Mouse (Mus musculus) left cerebral cortex, adult 18-20 months (tissue): ENCODE results near the gene Gata2. TPM values are rescaled to one million over a fixed set of nuclear protein-coding genes. Genes with fewer than 3 reads are reported as not detected.

Source experiments
- DNase-seq, 2 experiments: peaks; one replicate each; pipeline ENCODE4 v3.0.0; 2021 to 2022; ENCODE audit warnings: low spot score in 2 of 2, mixed read lengths in 1 of 2
- total RNA-seq, 2 experiments: library from RNA; stranded (reverse); gene quantifications; 2 replicates each; pipeline ENCODE4 v1.2.3; 2021

The Gata2 gene
- total RNA-seq, 2 experiments from 2014 or later: 6.1 to 6.8 TPM

DNA sequence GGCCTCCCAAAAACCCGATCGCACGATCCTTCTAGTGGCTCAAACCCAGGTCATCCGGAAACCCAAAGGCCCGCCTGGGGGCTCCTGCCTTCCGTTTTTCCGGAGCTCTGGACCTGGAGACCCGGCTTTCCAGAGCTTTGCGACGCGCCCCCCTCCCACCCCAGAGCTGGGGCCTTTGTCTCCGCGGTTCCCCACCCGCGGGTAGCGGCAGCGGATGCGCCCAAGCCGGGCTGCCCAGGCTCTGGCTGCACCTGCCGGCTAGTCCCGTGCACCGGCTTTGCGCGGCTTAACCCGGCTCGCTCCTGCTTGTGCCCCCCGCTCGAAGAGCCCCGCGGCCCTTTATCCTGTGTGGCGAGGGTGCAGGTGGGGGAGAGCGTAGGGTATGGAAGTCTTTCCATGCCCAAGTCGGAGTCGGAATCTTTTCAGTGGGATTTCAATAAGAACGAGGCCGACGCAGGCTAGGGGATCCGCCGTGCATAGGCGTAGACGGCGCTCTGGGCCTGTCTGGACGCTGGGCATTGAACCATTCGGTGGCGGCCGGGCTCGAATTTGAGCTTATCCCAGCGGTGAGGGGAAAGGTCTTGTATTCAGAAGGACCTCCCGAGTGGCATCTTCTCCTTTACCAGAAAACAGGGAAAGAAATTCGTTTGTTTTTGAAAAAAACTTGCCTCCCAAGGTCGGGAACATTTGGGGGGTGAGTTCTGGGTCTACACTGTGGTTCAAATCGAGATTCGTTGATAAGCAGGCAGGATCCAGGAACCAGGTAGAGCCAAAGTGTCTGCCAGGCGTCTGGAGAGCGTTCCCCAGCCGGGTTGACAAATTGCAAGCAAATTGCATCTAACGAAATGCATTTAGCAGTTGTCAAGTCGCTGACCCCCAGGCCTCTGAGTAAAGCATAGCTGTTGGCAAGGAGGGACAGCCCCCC lies 624 bp downstream of the Gata2 start:
- DNase-seq: no peak

DNA sequence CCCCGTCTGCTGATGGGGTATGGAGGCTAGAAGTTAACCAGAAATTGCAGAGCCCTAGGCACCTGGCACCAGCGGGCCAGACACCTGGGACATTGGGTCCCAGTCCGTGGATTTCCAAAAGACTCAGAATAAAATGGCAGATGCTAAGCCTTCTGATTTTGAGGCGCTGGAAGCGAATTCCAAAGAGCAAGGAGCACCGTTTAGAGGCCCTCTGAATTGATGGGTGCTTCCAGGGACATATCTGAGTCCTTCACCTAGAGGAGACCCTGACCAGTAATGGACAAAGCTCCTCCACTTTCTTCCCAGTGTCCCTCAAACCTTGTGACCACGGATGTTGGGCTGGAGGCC lies 1.3 kb downstream of the Gata2 start:
- no peak for DNase-seq

DNA sequence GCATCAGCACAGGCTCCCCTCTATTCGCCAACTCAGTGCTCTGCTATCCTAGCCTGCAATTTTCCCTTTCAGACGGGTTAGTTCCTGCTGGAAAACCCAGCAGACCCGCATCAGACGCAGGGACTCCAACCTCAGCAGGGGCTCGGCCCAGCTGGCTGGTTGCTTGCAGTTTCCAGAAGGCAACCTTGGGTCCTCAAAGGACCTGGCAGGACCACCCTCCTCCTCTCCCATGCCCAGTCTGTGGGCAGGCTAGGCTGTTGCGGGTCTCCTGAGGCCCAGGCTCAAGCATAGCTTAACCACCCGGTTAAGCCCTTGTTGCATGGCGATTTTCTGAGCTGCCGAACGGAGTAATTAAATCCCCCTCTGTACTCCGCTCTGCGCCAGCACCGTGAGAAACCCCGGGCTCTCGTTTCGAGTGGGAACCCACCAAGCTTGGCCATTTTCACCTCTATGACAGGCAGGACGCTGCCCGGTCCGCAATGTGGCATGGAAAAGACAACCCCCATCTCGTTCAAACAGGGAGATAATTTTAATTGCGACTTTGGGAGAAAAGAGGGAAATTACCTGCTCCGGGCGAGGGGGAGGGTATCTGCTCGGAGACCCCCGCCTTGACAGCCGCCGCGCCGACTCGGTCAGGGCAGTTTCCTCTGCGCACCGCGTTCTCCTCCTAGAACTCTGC lies 2.5 kb downstream of the Gata2 start:
- no peak for DNase-seq

DNA sequence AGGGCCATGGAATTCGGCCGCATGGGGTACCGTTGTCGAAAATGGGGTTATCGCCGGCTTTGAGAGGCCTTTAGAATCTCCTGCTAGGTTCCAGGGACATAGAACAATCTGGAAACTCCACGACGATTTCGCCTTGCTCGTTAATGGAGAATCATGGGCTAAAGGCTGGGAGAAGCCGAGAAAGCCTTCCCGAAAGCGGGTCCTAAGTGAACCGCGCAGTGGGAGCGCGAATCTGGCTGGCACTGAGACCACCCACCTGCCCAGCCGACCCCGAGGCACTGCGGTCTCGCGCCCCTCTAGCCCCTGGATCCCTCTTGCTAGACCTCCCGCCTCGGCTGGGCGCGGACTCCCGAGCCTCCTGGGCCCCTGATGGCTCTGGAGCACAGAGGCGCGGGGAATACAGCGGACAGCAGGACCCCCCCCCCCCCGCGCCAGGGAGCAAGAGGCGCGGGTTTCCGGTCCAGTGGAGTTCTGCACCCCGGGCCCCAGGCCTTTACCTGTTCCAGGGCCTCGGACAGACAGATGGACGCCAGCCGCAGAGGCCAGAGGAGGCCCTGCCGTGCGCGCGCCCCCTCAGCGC lies 3.1 kb downstream of the Gata2 start:
- no peak for DNase-seq

DNA sequence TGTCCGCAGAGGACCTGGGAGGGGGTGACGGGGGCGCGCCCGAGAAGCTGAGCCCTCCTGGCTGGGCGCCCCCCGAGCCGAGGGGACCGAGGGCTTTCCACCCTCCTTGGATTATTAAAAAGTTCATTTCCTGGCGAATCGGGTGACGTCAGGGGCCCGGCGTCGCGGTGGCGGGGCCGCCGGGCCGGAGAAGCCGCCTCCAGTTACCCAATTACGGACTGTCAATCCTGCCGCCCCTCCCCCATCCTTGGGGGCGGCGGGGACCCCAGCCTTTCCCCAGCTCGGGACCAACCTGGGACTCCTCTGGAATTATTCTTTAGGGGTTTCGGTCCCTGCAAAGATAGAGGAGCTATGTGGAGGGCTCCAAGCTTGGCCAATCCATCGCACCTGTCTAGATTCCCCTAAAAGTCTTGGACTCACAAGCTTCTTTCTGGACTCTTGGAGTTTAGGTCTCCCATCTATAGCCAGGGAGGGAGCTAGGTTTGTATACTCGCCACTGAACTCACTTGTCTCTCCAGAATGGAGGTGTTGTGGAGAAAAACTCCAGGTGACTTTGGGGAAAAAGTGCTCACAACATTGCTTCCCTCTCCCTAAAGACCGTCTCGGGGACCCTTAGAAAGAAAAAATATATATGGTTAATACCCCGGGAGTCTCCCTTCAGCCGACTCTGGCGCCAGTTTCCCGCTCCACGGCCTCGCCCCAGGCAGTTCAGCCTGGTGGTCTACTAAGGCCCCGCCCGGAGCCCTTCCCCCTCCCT lies 3.8 kb downstream of the Gata2 start:
- no peak for DNase-seq

DNA sequence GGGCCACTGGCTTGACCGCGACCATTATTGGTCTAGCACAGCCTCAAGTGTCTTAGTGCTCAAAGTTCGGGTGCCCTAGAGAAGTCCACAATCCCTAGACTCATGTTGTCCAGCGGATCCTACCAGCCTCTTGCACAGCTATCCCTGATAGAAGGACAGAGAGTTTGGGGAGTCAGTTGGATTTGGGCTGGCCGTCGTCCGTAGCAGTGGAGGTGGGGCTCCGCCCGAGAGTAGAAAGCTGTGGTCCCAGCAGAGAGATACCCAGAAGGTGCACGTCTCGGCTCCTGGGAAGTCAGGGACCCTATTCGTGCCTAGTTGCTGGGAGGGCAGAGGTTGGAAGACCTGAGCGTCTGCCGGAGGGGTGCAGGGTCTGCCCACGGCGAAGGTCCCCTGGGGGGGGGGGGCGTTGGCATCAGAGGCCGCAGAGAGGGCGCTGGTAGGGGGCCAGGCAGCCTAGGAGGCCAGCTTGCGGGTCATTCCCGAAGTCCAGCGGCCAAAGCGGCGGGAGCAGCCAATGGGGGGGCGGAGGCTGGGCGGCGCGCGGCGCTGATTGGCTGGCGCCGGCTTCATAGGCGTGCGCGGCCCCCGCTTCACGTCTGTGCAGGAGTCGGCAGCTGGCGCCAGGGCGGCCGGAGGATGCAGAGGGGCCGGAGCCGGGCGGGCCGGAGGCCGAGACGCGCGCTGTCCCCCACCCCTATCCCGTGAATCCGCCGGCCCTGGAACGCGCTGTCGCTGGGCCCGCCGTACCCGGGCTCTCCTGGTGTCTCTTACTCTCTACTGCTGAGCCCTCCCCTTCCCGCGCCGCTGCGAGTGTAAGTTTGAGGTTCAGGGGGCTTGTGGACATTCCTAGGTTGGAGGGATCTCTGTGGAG lies 4.6 kb downstream of the Gata2 start:
- DNase-seq: no peak

DNA sequence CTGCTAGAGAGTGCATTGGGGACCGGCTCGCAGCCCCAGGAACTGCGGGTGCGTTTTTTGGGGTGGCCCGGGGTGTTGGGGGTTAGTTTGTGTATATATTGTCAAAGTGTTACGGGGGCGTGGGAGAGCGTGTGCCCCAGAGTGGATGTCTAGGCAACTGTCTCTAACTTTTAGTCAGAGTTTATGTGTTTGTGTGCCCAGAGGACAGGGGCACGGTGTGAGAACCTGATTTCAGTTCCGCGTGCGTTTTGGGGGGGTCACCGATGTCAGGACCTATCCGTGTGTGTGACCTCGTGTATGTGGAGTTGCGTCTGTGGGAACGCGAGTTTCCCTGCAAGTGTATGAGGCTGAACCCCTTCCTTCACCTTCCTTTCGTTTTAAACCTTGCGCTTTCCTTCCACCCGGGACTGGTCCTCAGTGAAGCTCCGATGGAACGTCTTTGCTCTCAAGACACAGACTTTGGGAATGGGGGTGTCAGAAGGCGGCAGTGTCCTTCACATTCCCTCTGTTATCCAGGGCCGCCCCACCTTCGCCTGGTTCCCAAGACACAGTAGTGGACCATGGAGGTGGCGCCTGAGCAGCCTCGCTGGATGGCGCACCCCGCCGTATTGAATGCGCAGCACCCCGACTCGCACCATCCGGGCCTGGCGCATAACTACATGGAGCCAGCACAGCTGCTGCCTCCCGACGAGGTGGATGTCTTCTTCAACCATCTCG lies 5.5 kb downstream of the Gata2 start:
- no peak for DNase-seq

DNA sequence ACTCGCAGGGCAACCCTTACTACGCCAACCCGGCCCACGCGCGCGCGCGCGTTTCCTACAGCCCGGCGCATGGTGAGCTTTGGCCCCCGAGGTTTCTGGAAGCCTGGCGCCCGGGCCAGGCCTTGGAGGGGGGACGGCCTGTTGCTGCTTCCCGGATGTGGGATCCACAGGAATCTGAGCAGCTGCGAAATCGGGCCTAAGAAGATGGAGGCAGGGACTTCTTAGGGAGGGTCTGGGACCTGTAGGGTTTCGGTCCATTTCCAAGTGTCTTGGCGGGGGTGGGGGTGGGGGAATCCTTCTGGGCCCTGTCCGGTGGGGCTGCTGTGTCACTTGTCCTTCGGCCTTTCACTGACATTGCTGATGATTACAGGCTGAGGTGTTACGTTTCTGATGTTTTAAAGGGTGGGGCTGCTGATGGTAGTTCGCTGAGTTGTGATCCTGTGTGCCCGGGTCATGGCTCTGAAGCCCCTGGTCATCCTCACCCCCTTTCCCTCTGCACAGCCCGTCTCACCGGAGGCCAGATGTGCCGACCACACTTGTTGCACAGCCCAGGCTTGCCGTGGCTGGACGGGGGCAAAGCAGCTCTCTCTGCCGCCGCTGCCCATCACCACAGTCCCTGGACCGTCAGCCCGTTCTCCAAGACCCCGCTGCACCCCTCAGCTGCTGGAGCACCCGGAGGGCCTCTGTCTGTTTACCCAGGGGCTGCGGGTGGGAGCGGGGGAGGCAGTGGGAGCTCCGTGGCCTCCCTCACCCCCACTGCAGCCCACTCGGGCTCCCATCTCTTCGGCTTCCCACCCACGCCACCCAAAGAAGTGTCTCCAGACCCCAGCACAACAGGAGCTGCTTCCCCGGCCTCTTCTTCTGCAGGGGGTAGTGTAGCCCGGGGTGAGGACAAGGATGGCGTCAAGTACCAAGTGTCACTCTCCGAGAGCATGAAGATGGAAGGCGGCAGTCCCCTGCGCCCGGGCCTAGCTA lies 6.3 kb downstream of the Gata2 start:
- no peak for DNase-seq

DNA sequence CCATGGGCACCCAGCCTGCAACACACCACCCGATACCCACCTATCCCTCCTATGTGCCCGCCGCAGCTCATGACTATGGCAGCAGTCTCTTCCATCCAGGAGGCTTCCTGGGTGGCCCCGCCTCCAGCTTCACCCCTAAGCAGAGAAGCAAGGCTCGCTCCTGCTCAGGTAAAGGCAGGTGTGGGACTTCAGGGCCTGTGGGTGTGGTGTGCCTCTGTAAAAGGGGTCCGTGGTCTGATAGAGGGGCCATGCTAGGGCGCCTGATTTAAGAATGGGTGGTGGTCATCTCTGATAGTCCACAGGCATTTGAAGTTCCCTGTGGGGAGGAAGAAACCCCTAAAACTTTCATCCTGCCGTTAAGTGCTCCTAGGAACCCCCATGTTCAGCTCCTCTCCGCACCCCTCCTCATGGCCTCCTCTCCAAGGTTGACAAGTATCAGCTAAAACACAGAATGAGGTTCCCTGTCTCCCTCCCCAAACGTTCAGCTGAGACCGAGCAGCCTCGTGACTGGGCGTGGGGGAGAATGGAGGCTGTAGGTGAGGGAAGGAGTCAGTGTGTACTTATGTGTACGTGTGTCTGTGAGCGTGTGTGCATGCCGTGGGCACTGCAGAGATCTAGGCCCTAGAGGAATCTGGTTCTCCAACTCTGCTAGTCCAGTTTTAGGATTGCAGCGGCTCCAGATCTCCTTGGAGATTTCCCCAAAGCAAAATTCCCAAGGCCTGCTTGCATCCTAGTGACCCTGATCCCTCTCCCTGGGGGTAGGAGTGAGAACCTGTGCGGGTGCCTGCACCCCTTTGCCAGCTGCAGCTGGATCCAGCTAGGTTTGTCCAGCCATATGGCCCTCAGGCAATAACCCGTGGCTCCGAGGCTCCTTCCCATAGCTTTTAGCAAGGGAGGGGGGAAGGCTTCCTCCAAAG lies 7.3 kb downstream of the Gata2 start:
- DNase-seq: no peak

DNA sequence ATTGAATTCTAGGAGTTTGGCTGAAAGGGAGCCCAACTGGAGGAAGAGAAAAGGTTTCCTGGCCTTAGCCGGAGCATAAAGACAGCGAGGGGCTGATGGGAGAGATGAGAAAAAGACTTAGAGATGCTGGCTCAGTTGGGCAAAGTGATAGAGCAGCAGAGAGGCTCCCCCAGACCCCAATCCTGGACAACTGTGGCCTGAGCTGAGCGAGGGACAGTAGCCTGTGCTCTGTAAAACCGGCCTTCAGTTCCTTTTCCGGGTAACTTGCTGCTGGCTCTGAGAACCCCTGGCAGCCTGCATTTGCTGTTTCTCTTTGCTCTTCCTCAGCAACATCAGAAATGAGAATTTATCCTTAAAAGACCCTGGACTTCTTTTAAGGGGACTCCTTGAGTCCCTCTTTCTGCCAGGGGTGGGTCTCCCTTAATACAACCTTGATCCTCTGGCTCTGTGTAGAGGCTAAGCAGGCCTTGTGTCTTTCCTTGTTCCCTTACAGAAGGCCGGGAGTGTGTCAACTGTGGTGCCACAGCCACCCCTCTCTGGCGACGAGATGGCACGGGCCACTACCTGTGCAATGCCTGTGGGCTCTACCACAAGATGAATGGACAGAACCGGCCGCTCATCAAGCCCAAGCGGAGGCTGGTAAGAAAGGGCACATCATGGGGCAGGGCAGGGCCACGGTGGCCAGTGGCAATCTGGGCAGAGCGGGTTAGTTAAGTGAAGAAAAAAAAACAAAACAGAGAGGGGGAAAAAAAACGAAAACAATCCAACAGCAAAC lies 8.4 kb downstream of the Gata2 start:
- no peak for DNase-seq

DNA sequence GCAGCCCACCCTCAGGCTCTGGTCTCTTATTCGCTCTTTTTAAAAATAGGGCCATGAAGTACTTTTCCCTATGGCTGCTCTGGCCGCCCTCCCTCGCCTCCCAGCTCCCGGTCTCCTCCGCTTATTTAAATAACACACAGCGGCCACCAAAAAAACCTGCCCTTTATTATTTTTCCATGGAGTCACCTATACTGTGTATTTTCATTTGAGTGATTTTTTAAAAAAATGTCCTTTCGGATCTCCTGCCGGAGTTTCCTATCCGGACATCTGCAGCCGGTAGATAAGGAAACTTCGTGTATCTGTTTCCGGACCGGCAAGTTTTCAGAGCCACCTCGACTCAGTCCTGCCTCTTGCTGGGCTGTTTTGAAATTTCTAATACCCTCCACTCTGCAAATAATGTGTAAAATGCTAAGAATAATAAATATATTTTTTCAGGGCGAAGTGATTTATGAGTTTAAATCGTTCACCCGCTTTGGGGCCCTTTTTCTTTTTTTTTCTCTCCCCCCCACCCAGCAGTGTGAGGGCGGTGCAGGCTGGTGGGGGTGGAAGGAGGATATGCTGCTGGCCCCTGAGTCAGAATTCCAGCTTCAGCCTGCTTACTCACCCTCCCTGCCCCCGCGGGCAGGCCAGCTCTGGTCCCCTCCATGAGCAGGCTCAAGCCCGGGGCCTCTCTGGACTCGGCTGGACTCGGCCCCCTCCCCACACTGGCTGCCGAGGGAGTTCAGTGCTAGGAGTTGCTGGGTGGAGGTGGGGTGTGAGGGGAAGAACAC lies 9.4 kb downstream of the Gata2 start:
- no peak for DNase-seq

DNA sequence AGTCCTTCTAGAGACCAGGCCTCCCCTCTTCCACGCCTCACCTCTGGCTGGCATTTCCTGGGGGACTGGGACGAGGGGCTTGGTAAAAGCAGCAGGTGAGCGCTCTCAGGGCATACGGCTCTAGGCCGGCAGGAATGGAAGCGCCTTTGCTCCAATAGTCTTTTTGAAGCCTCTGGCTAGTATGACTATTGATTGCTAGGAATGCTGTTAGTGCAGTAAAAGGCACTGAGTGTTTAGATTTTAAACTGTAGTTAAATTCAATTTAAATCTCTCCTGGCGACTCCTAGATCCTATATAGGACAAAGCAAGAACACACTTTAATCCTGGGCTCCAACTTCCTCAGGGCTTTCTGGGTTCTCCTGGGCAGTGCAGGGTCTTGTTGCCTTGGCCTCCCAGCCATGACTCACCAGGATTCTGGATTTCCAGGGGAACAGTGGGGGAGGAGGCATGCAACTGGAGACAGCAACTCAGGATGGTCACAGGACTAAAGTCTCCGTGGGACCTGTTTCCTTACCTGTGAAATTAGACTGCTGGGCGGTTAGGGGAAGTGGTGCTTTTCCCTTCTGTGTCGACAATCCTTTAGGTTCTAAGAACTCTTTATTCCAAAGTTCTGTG lies 10.2 kb downstream of the Gata2 start:
- DNase-seq: no peak

DNA sequence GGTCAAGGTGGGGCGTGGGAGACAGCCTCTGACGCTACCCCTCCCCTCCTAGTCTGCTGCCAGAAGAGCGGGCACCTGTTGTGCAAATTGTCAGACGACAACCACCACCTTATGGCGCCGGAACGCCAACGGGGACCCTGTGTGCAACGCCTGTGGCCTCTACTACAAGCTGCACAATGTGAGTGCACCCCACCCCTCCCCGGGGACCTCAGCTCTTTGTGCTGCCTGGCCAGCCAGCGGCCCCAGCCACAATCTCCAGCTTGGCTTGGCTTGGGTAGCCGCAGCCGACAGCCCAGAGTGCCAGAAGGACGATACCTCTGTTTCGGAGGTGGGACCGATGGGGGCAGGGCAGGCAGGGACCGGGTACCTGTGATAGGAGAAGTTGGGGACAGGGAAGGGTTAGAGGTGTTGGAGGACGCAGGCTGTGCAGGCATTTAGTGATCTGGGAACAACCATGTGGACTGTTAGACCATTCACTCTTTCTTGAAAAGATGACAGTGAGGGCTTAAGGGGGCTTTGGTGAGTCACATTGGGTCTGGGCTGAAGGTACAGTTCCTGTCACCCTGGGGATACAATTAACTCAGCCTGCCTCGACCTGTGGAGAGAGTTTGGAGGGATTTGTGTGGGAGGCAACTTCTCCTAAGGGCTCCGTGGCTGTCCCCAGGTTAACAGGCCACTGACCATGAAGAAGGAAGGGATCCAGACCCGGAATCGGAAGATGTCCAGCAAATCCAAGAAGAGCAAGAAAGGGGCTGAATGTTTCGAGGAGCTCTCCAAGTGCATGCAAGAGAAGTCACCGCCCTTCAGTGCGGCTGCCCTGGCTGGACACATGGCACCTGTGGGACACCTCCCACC lies 11.1 kb downstream of the Gata2 start:
- DNase-seq: no peak

DNA sequence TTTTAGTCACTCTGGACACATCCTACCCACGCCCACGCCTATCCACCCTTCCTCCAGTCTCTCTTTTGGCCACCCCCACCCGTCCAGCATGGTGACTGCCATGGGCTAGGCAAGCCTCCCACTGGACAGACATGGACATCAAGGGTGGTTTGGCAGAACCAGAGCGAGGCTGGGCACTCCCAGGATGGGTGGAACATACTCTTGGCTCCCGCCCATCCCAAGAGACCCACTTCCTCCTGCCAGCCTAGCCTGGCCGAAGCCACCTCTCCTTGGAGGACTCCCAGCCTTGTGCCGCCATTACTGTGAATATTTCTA lies 11.7 kb downstream of the Gata2 start:
- no peak for DNase-seq

DNA sequence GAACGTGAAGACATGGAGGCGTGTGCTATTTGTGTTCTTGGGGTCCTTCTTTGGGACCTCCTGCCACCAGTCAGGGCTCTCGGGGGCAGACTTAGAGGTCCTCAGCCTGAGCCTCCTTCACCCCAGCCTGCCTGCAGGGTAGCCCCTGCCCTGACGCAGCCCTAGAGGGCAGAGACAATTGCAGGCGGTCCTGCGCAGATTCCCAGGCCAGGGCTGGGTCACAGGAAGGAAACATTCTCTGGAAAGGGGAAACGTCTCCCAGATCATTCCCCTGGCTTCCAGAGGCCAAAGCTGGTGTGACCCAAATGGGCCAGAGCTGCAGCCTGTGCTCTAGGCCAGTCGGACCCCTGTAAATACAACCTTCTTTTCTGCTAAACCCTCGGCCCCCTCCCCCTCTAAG lies 12.2 kb downstream of the Gata2 start:
- no peak for DNase-seq
